Mouse (Mus musculus) hindbrain, postnatal 0 days (tissue): ENCODE data around the gene Myo15b. TPM values are rescaled to one million over a fixed set of nuclear protein-coding genes. Genes with fewer than 3 reads are reported as not detected.

Experiments used
- ATAC-seq: fragments of 200-750 bp; cut with Nextera tagmentation; 2 replicates; pipeline ENCODE4 v1.8.0; 2017; ENCODE audit warnings: mild to moderate bottlenecking, moderate TSS enrichment, moderate library complexity
- DNase-seq: peaks from one replicate; pipeline ENCODE4 v3.0.0-alpha.2; 2015; ENCODE audit warnings: low spot score
- H3K27ac ChIP-seq: fragments of 300-500 bp; sonication (generic); 2 replicates; pipeline ENCODE4 v1.5.1; 2014; ENCODE audit warnings: mild to moderate bottlenecking
- H3K27me3 ChIP-seq: fragments of 300-500 bp; sonication (generic); 2 replicates; pipeline ENCODE4 v1.6.1; 2014; ENCODE audit warnings: low read length, mixed read lengths; ENCODE audit not compliant: insufficient read depth
- H3K36me3 ChIP-seq: fragments of 300-500 bp; sonication (generic); 2 replicates; pipeline ENCODE4 v1.6.1; 2014; ENCODE audit warnings: low read length, mixed read lengths; ENCODE audit not compliant: insufficient read depth
- H3K4me1 ChIP-seq: fragments of 300-500 bp; sonication (generic); 2 replicates; pipeline ENCODE4 v1.6.1; 2014; ENCODE audit warnings: antibody characterized with exemption, low read length, mixed read lengths; ENCODE audit not compliant: insufficient read depth
- H3K4me2 ChIP-seq: fragments of 300-500 bp; sonication (generic); 2 replicates; pipeline ENCODE4 v1.6.1; 2014; ENCODE audit warnings: low read depth, mild to moderate bottlenecking, low read length, moderate library complexity, mixed read lengths
- H3K4me3 ChIP-seq: fragments of 300-500 bp; sonication (generic); 2 replicates; pipeline ENCODE4 v1.5.1; 2014; ENCODE audit warnings: low read length
- H3K9ac ChIP-seq: fragments of 300-500 bp; sonication (generic); replicated peaks from 2 replicates; pipeline ENCODE4 v1.6.1; 2014; ENCODE audit warnings: mild to moderate bottlenecking, low read length, moderate library complexity, mixed read lengths
- H3K9me3 ChIP-seq: fragments of 300-500 bp; sonication (generic); 2 replicates; pipeline ENCODE4 v1.6.1; 2016; ENCODE audit warnings: low read length, mixed read lengths
- CTCF ChIP-seq: IDR thresholded peaks from 2 replicates; pipeline ENCODE4 v1.5.1; 2016; ENCODE audit warnings: antibody characterized with exemption, control low read depth, low read depth
- WGBS: fragments of 180-500 bp; shearing (Covaris S2); extraction: QIAGEN DNeasy Blood & Tissue Kit; methylation state at CpG from one replicate; pipeline ENCODE4 v1.1.7; 2014; 5-methylcytosine and 5-hydroxymethylcytosine counted together
- polyA plus RNA-seq: library from polyadenylated mRNA; unstranded; fragments of >200 nt; fragmentation: Nextera tagmentation; extraction: Ambion mirVana; gene quantifications from 2 replicates; pipeline ENCODE4 v1.2.1, GENCODE M21; 2015
- total RNA-seq: library from RNA; depleted of rRNA; stranded (reverse); fragments of >200 nt; gene quantifications from 2 replicates; pipeline ENCODE4 v1.2.3, GENCODE M21; 2014

Myo15b gene
- total and polyA plus RNA-seq, 2 experiments from 2014 or later: 0.20 to 0.63 TPM

- no peak overlapping the region; the same call in 1 of the 2 replicates for H3K9ac ChIP-seq
Measured at GRCm38 (mm10) chr11:115859143-115859945, 1.1 kb downstream of the Myo15b start.

GRCm38 (mm10) chr11:115863895-115864294 lies 5.7 kb downstream of the Myo15b start:
- no peak overlapping the region for H3K27ac ChIP-seq
- no peak overlapping the region for H3K9ac ChIP-seq
- WGBS: 91% methylated on average over 8 of the region's 8 CpGs
- no peaks in the 10 kb centered on the region for H3K4me1 ChIP-seq
- no peak overlapping the region for H3K4me3 ChIP-seq
- peaks cover 22% of the 10 kb centered on the region for H3K27me3 ChIP-seq
- no peak for DNase-seq
- no peak for ATAC-seq
- H3K36me3 ChIP-seq: no peaks in the 10 kb centered on the region
- no peaks in the 10 kb centered on the region for H3K9me3 ChIP-seq
- H3K4me2 ChIP-seq: no peak overlapping the region
- TF ChIP-seq CTCF: peak; percentile 20; the same call in 1 of the 2 replicates

More at GRCm38 (mm10) chr11:115859143-115859945, 1.1 kb downstream of the Myo15b start:
- H3K27me3 ChIP-seq: peaks cover 32% of the 10 kb centered on the region
- peak; percentile 60 for TF ChIP-seq CTCF
- ATAC-seq (peak; percentile 89), DNase-seq (peak; percentile 87)
- H3K4me1 ChIP-seq: 0 out of 2 replicates have a peak, but pooled peaks cover 4% of the 10 kb centered on the region
- no peak overlapping the region for H3K27ac ChIP-seq
- peak overlapping the region; percentile 47 for H3K4me2 ChIP-seq
- peak overlapping the region; percentile 29 for H3K4me3 ChIP-seq
- H3K36me3 ChIP-seq: no peaks in the 10 kb centered on the region
- 2% methylated on average over 51 of the region's 75 CpGs for WGBS
- H3K9me3 ChIP-seq: no peaks in the 10 kb centered on the region

GRCm38 (mm10) chr11:115869393-115869792 lies 11.2 kb downstream of the Myo15b start:
- ATAC-seq (no peak), DNase-seq (no peak)
- Histone ChIP-seq H3K4me3 (no peak overlapping the region), H3K27me3 (no peaks in the 10 kb centered on the region), H3K4me1 (no peaks in the 10 kb centered on the region), H3K36me3 (no peaks in the 10 kb centered on the region), H3K4me2 (no peak overlapping the region), H3K9ac (no peak overlapping the region), H3K27ac (no peak overlapping the region), H3K9me3 (no peaks in the 10 kb centered on the region)
- 84% methylated on average over 8 of the region's 8 CpGs for WGBS
- TF ChIP-seq CTCF: no peak

GRCm38 (mm10) chr11:115872437-115872836 lies 14.2 kb downstream of the Myo15b start:
- WGBS: 64% methylated on average over 4 of the region's 4 CpGs
- Histone ChIP-seq H3K36me3 (no peaks in the 10 kb centered on the region), H3K9ac (no peak overlapping the region), H3K9me3 (no peaks in the 10 kb centered on the region), H3K27ac (no peak overlapping the region), H3K4me1 (no peaks in the 10 kb centered on the region), H3K4me3 (no peak overlapping the region), H3K27me3 (no peaks in the 10 kb centered on the region), H3K4me2 (no peak overlapping the region)
- ATAC-seq (no peak), DNase-seq (no peak)
- TF ChIP-seq CTCF: no peak

GRCm38 (mm10) chr11:115875935-115876334 lies 17.7 kb downstream of the Myo15b start:
- Histone ChIP-seq H3K4me3 (no peak overlapping the region), H3K27ac (no peak overlapping the region), H3K36me3 (no peaks in the 10 kb centered on the region), H3K4me2 (no peak overlapping the region), H3K9me3 (no peaks in the 10 kb centered on the region), H3K4me1 (no peaks in the 10 kb centered on the region), H3K27me3 (no peaks in the 10 kb centered on the region), H3K9ac (no peak overlapping the region)
- TF ChIP-seq CTCF: no peak
- WGBS: 93% methylated on average over 3 of the region's 3 CpGs
- no peak for DNase-seq
- no peak for ATAC-seq

- no peak; the same call in 1 of the 2 replicates for TF ChIP-seq CTCF
- Histone ChIP-seq H3K27me3 (no peaks in the 10 kb centered on the region), H3K27ac (no peak overlapping the region), H3K4me3 (no peak overlapping the region), H3K4me2 (no peak overlapping the region), H3K36me3 (no peaks in the 10 kb centered on the region), H3K4me1 (no peaks in the 10 kb centered on the region), H3K9ac (no peak overlapping the region), H3K9me3 (no peaks in the 10 kb centered on the region)
- ATAC-seq (no peak), DNase-seq (no peak)
- 84% methylated on average over 5 of the region's 5 CpGs for WGBS
Measured at GRCm38 (mm10) chr11:115876438-115876837, 18.2 kb downstream of the Myo15b start.

GRCm38 (mm10) chr11:115877174-115877755 lies 19.1 kb downstream of the Myo15b start:
- no peak overlapping the region for H3K27ac ChIP-seq
- no peak for TF ChIP-seq CTCF
- H3K9ac ChIP-seq: no peak overlapping the region
- ATAC-seq (no peak), DNase-seq (no peak)
- H3K4me2 ChIP-seq: no peak overlapping the region
- H3K4me1 ChIP-seq: no peaks in the 10 kb centered on the region
- H3K36me3 ChIP-seq: no peaks in the 10 kb centered on the region
- no peak overlapping the region for H3K4me3 ChIP-seq
- no peaks in the 10 kb centered on the region for H3K27me3 ChIP-seq
- no peaks in the 10 kb centered on the region for H3K9me3 ChIP-seq
- 73% methylated on average over 6 of the region's 6 CpGs for WGBS
